Mouse (Mus musculus) kidney, adult 11 months (tissue): ENCODE results near the gene Cdpf1.
"Not testable (repeated sequence)": the region's sequence is repeated elsewhere in the genome, so short reads cannot be mapped to it uniquely, and the experiment has no call there.

Experiments used
- DNase-seq: peaks from one replicate; pipeline ENCODE4 v3.0.0; 2022

Cdpf1 gene

GRCm38 (mm10) chr15:85808031-85808430 lies 3.5 kb downstream of the Cdpf1 start:
- DNase-seq = no peak

- no peak for DNase-seq
Measured at GRCm38 (mm10) chr15:85807404-85807803, 4.1 kb downstream of the Cdpf1 start.

GRCm38 (mm10) chr15:85806886-85807285 lies 4.6 kb downstream of the Cdpf1 start:
- DNase-seq = no peak

DNA sequence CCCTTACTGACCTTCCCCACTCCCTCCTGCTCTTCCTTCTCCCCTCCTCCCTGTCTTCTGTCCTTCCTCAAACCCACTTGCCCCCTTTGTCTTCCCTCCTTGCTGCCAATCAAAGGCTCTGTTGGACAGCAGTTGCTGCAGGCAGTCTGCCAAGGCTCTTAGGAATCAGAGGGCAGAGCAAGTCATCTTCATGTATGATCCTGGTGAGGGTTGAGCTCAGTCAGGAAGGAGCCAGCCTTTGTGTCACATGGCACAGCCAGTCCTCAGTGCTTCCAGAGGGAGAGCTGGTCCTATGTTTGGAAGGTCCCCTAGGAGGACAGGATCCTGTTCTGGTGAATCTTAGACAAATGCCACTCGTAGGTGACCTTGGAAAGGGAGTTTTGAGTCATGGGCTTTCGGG lies 8.6 kb downstream of the Cdpf1 start:
- DNase-seq = no peak

DNA sequence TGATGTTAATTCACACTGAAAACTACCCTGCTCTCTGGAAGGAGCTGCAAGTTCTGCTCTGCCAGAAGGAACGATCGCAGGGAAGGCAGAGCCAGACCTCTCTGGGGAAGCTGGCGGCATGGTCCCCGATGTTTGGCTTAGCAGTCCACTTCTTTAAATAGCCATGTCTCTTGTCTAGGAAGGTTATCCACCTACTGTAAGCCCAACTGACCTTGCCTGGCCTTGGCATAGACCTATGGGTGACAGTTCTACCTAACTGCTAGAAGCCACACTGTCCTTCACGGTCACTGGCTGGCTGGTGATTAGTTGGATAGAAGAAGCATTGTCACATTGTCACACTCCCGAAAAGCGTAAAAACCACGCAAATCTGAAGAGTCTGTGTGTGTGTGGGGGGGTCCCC lies 12.8 kb downstream of the Cdpf1 start:
- no peak for DNase-seq

DNA sequence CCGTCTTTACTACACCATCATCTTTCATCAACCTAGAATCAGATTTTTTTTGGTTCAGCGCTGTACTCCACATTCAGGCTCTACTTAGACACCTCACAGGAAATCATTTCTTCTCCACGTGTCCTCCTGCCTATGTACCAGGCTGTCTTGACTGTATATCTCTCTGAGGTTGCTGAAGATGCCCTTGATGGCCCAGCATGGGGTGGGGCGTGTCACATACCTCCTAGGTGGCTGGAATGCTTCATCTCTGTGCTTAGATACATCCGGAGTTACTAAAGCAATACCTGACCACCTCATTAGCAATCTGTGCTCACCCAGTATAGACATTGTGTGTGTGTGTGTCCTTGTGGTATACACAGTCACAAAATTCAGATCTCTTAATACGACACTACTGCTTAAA lies 16.0 kb downstream of the Cdpf1 start:
- DNase-seq = no peak

GRCm38 (mm10) chr15:85792819-85793218 lies 18.7 kb downstream of the Cdpf1 start:
- no peak for DNase-seq

- no peak for DNase-seq
Measured at GRCm38 (mm10) chr15:85791449-85791848, 20.0 kb downstream of the Cdpf1 start.

DNA sequence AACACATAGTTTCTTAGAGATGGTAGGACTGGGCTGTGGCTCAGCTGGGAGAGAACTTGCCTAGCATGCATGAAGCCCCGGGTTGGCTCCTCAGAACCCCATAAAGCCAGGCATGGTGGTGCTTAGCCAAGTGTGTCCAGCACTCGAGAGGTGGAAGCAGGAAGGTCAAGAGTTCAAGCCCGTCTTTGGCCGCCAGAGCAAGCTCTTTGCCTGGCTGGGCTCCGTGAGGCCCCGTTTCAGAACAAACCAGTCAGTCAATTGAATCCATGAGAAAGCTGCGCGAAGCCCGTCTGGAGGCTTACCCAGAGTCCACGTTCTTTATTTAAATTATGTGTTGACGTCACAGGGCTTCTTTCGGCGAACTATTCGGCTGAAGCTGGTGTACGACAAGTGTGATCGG lies 22.9 kb downstream of the Cdpf1 start:
- peak; percentile 54 for DNase-seq

DNA sequence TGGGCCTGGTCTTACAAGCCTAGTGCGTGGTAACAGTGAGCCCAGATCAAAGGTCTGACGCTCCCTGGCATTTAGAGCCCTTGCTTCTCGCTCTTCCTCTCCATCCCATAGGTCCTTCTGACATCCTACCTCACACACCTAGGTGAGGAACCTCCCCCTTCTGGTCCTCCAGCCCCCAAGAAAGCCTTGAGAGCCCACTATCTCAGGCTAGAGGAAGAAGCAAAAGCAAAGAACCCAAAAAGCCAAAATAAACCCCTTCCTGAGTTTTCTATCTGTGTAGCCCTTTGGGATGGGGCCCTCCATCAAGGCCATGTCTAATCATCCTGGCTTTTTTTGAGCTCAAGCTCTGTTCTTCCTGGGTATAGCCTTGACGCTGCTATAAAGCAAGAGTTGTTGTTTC lies 23.4 kb downstream of the Cdpf1 start:
- no peak for DNase-seq

DNA sequence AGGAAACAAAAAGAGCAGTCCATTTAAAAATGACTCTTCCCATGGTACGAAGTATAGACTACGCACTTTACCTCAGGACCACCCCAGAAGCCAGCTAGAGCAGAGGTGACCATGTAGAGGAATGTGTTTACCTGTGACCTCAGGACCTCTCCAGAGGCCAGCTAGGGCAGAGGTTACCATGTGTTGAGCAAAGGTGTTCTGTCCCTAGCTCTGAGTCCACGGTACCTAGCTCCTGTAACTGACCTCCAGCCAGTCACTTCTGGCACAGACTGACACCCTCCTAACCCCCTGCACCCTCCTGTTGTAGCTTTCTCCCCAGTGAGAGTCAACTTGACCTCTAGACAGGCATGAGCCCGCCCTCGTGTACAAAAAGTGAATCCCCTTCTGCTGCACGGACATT lies 24.0 kb downstream of the Cdpf1 start:
- no peak for DNase-seq

DNA sequence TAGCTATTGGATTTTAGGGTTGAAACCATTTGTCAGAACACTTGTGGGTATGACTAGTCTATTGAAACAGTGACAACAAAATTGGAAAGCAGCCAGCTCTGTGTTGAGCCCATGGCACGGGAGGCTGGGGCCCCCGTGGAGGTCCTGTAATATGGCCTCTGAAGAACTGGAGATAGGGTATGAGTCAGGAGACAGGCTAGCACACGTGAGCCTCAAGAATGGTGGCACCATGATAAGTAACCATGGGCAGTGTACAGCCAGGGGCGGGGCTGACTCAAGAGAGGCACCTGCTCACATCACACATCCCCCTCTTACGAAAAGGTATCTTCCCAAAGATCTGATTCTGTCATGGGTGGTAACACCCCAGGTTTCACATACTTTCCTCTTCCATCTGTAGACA lies 24.8 kb downstream of the Cdpf1 start:
- DNase-seq = no peak

DNA sequence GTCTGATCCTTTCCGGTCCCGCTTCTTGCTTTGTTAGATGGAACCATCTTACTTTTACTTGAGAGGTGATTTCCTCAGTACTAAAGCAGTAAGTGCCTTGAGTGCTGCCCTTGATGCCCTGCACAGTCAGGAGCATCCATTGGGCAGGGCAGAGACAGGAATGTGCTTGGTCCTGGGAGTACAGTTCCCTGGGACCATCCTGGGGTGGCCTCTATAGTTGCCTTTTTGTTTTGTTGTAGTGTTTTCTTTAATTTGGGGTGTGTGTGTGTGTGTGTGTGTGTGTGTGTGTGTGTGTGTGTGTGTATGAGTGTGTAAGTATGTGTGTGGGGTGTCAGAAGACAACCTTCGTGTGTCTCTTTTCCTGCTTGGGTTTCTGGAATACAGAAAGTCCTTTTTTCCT lies 27.2 kb downstream of the Cdpf1 start:
- no peak for DNase-seq

DNA sequence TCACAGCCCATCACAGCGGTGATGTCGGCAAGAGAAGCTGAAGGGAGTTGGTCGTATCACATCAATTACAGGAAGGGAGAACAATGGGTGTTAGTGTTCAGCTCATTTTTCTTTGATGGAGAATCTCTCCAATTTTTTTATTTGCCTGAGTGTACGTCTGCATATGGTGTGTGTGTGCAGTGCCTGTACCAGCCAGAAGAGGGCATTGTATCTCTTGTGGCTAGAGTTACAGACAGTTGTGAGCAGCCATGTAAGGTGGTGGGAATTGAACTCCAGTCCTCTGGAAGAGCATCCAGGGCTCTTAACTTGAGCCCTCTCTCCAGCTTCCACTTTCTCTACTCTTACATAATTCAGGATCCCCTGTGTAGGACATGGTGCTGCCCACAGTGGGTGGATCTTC lies 28.4 kb downstream of the Cdpf1 start:
- DNase-seq = no peak

GRCm38 (mm10) chr15:85778891-85779290 lies 32.6 kb downstream of the Cdpf1 start:
- not testable (repeated sequence) for DNase-seq

DNA sequence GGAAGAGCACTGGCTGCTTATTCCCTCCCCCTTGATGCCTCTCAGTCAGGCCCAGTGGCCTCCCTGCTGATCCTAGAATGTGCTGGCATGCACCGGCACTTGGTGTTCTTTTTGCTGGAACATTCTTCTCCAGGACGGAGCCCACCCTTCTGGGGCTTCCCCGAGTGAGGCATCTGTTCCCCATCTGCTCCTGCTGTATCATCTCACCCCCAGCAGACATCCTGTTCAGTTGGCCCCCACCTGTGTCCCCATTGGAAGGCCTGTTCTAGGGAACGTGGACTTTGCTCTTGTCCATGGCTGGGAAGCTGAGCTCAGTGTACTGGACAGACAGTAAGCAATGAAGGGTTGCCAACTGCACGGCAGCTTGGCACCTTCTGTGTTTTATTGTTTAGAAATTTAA lies 34.7 kb downstream of the Cdpf1 start:
- DNase-seq = peak; percentile 85

DNA sequence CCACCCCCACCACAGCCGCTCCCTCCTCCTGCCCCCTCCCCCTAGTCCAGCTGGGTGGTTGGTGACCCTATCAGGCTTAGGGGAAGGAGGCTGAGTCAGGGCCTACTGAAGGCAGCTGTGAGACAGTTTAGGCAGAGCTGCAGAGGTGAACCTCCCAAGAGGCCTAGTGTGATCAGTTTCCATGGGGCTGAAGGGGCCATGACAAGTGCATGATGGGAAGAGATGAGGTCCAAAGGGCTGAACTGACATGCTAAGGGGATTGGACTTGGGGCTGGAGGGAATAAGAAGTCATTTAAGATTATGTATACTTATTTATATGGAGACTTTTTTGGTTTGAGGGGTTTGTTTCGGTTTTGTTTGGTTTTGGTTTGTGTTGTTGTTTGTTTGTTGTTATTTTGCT lies 35.3 kb downstream of the Cdpf1 start:
- no peak for DNase-seq

GRCm38 (mm10) chr15:85775001-85775400 lies 36.5 kb downstream of the Cdpf1 start:
- no peak for DNase-seq

GRCm38 (mm10) chr15:85774419-85774818 lies 37.1 kb downstream of the Cdpf1 start:
- DNase-seq = no peak

- DNase-seq = no peak
Measured at GRCm38 (mm10) chr15:85772146-85772740, 39.3 kb downstream of the Cdpf1 start.

GRCm38 (mm10) chr15:85771306-85772121 lies 40.0 kb downstream of the Cdpf1 start:
- peak; percentile 80 for DNase-seq

DNA sequence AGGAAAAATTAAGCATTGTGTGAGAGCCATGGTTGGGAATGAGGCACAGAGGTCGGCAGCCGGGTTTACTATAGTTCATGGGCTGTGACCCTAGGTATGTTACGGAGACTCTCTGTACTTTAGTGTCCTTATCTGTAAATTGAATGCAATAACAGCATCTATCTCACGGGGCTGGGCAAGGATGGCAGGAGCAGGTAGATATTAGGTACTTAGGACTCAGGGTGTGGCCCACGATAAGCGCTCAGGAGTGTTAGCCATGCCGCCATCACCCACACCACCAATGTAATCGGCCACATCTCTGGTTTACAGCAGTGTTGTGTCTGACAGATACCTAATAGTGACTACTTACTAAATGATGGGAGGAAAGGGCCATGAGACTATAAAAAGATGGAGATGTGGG lies 42.5 kb downstream of the Cdpf1 start:
- no peak for DNase-seq

DNA sequence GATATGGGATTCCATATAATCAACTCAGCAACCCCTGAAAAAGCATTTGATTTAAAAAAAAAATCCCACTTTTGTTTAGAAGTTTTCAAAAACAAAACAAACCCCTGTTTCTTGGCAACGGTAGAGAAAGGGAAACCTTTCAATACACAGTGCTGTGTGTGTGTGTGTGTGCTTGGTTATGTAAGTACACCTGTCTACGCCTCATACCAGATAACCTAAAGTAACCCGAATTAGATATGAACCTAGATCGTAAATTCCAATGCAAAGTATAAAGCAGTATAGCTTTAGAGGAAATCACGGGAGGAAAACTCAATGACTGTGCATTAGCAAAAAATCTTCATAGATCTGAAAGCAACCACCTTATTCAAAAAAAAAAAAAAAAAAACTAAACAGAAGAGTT lies 44.8 kb downstream of the Cdpf1 start:
- DNase-seq = no peak

DNA sequence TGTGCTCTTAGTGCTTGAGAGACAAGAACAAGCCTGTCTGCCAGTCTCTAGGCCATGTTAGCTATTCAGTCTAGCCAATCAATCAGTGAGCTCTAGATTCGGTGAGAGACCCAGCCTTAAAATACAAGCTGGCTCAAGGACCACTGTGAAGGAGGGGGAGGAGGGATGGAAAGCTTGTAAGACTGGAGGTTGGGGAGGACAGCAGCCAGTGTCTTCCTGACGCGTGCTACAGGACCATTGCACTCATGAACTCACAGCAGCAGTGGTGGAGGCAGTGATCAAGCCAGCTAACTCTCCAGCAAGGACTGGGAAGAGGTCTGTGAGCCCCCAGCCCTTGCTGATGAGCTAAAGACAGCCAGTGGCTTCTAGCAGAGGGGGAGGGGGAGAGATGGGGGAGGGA lies 46.5 kb downstream of the Cdpf1 start:
- DNase-seq = no peak

DNA sequence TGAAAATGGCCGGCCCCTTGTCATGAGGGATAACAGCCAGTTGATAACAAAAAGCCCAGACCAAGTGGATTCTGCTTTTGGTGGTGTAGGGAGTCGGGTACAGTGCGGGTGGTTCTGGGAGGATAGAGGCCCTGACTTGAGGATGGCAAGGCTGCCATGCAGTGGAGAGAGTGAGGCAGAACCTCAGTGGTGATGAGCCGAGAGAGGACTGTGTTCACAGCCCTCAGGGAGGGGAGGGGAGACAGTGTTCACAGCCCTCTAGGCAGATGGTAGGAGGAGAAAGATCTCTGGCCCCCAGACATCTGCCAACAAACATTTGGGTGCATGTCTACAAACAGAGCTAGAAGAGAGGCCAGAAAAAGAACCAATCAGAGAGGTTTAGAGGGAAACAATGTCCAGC lies 48.7 kb downstream of the Cdpf1 start:
- no peak for DNase-seq
